Mouse (Mus musculus) Patski (cell line): ENCODE measurements at regions not wholly inside any gene's neighbourhood (a gene's known extent, or its start where the extent isn't known, plus 50 kb on each side); places are given as distances from the start of the nearest gene placed in this dataset.

Experiments used
- ATAC-seq: fragments of 100-300 bp; one replicate; pipeline ENCODE4 v1.8.0; 2021
- CTCF ChIA-PET: fragments of 350-600 bp; sonication (Branson Sonifier 250); formaldehyde crosslinking; loops from one replicate; lab custom pipeline; 2022; ENCODE audit warnings: inconsistent platforms; lab: Charles Lee
- POLR2A ChIA-PET: fragments of 350-600 bp; sonication (Branson Sonifier 250); formaldehyde crosslinking; loops from one replicate; lab custom pipeline; 2022; ENCODE audit warnings: antibody characterized with exemption, inconsistent platforms; lab: Charles Lee
- DNase-seq: peaks from one replicate; pipeline ENCODE4 v3.0.0-alpha.2; 2011; ENCODE audit warnings: low read depth, low spot score
- H3K27me3 ChIP-seq: fragments of 371-371 bp; one replicate; pipeline ENCODE4 v1.5.1; 2021
- CTCF ChIP-seq: fragments of 100-300 bp; IDR thresholded peaks from one replicate; pipeline ENCODE4 v1.5.1; 2021
- in situ Hi-C: fragments of 300-500 bp; cut with MboI; formaldehyde crosslinking; loops from 3 replicates; pipeline ENCODE4 v1.11.1; 2018; ENCODE audit warnings: low pct_unique_long_range_greater_than_20kb, mixed read lengths

- CTCF ChIA-PET, result no interaction called here
- H3K27me3 ChIP-seq, result peaks cover 9% of the 10 kb centered on the region
- no peak for ATAC-seq
- TF ChIP-seq CTCF, result no peak
- in situ Hi-C loops, result no loop called here
- DNase-seq, result no peak
- POLR2A ChIA-PET, result no interaction called here
These were observed 78.7 kb upstream of the Cntln start for GRCm38 (mm10) chr4:84805431-84805830.

- no peak for DNase-seq
- POLR2A ChIA-PET, result no interaction called here
- CTCF ChIA-PET, result interaction anchor here (1.4 kb wide), 1 partner anchor 8 kb away, joined by 3 read pairs; no protein-coding TSS in a partner anchor
- H3K27me3 ChIP-seq, result no peaks in the 10 kb centered on the region
- ATAC-seq, result no peak
- TF ChIP-seq CTCF, result no peak
- in situ Hi-C loops, result no loop called here
These were observed 90.8 kb upstream of the Cntln start for GRCm38 (mm10) chr4:84793156-84793919.

- no peaks in the 10 kb centered on the region for H3K27me3 ChIP-seq
- CTCF ChIA-PET, result no interaction called here
- in situ Hi-C loops, result no loop called here
- ATAC-seq, result no peak
- TF ChIP-seq CTCF, result no peak
- no peak for DNase-seq
- POLR2A ChIA-PET, result no interaction called here
These were observed 97.5 kb upstream of the Cntln start for GRCm38 (mm10) chr4:84786583-84786982.

- DNase-seq (no peak), ATAC-seq (no peak)
- in situ Hi-C loops, result no loop called here
- TF ChIP-seq CTCF, result peak; percentile 13
- POLR2A ChIA-PET, result interaction anchor here (0.7 kb wide), 2 partner anchors 257 to 642 kb away, joined by 3 read pairs; no protein-coding TSS in a partner anchor
- CTCF ChIA-PET, result no interaction called here
- no peaks in the 10 kb centered on the region for H3K27me3 ChIP-seq
These were observed 93.1 kb upstream of the Bnc2 start for GRCm38 (mm10) chr4:84768161-84768560.

GRCm38 (mm10) chr4:84766708-84767425 is 91.8 kb upstream of the Bnc2 start:
- in situ Hi-C loops, result no loop called here
- CTCF ChIA-PET, result no interaction called here
- ATAC-seq, result no peak
- POLR2A ChIA-PET, result no interaction called here
- DNase-seq, result no peak
- H3K27me3 ChIP-seq, result no peaks in the 10 kb centered on the region
- TF ChIP-seq CTCF, result no peak

- no peak for DNase-seq
- H3K27me3 ChIP-seq, result no peaks in the 10 kb centered on the region
- no peak for TF ChIP-seq CTCF
- in situ Hi-C loops, result no loop called here
- ChIA-PET CTCF (interaction anchor here (1.0 to 1.3 kb wide), 2 partner anchors 9 to 16 kb away, joined by 3 read pairs; no protein-coding TSS in a partner anchor), POLR2A (no interaction called here)
- ATAC-seq, result no peak
These were observed 82.1 kb upstream of the Bnc2 start for GRCm38 (mm10) chr4:84757172-84757571.

- ChIA-PET POLR2A (no interaction called here), CTCF (interaction anchor here (0.7 kb wide), 1 partner anchor 16 kb away, joined by 3 read pairs; no protein-coding TSS in a partner anchor)
- H3K27me3 ChIP-seq, result no peaks in the 10 kb centered on the region
- no peak for TF ChIP-seq CTCF
- ATAC-seq (no peak), DNase-seq (no peak)
- in situ Hi-C loops, result no loop called here
These were observed 77.6 kb upstream of the Bnc2 start for GRCm38 (mm10) chr4:84752613-84753185.

- TF ChIP-seq CTCF, result no peak
- CTCF ChIA-PET, result interaction anchor here (1.1 to 1.6 kb wide), 2 partner anchors 16 to 71 kb away, joined by 3 read pairs; no protein-coding TSS in a partner anchor
- POLR2A ChIA-PET, result no interaction called here
- in situ Hi-C loops, result no loop called here
- DNase-seq, result peak; percentile 9
- H3K27me3 ChIP-seq, result no peaks in the 10 kb centered on the region
- ATAC-seq, result peak; percentile 57
These were observed 66.2 kb upstream of the Bnc2 start for GRCm38 (mm10) chr4:84741301-84741700.

- H3K27me3 ChIP-seq, result no peaks in the 10 kb centered on the region
- POLR2A ChIA-PET, result interaction anchor here (0.7 kb wide), 1 partner anchor 45 kb away, joined by 3 read pairs; no protein-coding TSS in a partner anchor
- ATAC-seq (no peak), DNase-seq (no peak)
- in situ Hi-C loops, result no loop called here
- TF ChIP-seq CTCF, result no peak
- CTCF ChIA-PET, result interaction anchor here (1.1 to 1.6 kb wide), 2 partner anchors 17 to 70 kb away, joined by 3 read pairs; no protein-coding TSS in a partner anchor
These were observed 65.7 kb upstream of the Bnc2 start for GRCm38 (mm10) chr4:84740816-84741215.
